Mouse (Mus musculus): ENCODE results near the gene Nmnat2. TPM values are rescaled to one million over a fixed set of nuclear protein-coding genes. Genes with fewer than 3 reads are reported as not detected.

Gene Nmnat2
- total RNA-seq (2021) = 1 to 10 TPM; 4.2 to 4.5 TPM
- long read RNA-seq, experiment 1, partial matches to known transcripts = 0 of 3 reads
- long read RNA-seq, experiment 1, other reads (novel, unspliced or antisense) = 3 of 3 reads
- long read RNA-seq, experiment 2, partial matches to known transcripts = 1 of 4 reads
- long read RNA-seq, experiment 2, other reads (novel, unspliced or antisense) = 3 of 4 reads

DNA sequence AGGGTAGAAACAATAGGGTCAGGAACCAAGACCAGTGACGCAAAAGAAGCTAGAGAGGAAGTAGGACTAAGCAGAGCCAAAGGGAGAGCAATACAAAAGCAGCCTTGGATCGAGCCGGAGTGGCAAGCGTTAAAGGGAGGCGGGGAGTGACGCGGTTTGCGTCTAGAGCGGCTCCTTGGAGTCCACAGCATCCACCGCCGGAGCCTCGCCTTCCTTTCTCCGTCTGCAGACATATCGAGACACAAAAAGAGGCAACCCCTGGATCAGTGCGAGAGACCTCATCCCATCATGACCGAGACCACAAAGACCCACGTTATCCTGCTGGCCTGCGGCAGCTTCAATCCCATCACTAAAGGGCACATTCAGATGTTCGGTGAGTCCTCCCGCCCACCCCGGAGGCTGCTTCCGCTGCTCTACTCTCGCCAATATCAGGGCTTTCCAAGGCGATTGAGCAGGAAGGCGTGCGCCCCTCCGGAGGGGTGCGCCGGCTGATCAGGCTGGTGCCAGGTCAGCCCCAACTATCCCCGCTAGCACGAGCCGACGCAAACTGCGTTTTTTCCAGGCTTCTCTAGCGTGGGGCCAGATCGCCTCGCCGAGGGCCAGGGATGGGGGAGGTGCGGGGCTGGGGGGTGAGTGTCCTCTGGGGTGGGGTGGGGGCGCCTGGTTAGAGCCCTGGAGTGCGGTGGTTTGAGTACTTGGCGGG is at the start of gene Nmnat2:
Gene Nmnat2 (plus strand): TSS at position 173 of the 703 bp plus-strand sequence.
- no peak for DNase-seq (ENCODE audit: low spot score in 2 of 2)

DNA sequence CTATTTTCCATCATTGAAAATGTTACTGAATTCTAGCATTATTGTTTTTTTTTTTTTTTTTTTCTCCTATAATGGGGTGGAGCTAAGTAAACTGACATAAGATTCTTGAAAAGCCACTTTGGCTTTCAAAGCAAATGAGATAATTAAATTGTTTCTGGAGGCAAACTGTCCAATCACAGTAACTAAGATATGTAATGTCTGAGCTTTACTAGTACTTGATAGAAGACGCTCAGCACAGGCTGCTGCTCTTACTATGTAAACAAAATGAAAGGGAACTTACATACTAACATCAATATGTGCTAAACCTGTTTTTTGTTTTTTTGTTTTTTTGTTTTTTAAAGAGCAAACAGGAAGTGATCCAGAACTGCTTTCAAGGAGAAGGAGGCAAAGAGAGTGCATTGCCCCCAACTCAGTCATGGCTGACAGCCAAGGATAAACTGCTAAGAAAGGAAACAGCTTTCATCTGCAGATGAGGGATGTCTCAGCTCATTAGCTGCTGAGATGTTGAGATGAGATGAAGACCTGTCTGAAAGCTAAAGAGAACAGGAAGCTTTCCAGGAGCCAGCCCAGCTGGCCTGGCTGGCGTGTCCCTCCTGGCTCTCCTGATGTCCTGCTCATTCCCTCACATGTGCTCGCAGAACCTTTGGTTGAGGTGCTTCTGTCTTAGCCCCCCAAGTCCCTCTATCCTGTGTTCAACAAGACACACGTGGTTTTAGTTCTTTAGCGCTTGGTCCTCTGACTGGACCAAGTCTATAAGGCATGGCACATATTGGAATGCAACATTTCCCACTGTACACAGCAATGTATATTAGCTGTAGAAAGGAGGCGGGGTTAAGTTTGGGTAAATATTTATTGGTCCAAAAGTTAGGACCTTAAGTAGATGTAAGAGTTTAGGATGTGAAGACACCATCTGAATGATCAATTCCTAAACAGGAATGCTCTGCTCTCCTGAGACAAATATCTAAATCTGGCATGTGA is 41.0 kb upstream of the Nmnat2 start:
- no peak for DNase-seq (ENCODE audit: low spot score in 2 of 2)

DNA sequence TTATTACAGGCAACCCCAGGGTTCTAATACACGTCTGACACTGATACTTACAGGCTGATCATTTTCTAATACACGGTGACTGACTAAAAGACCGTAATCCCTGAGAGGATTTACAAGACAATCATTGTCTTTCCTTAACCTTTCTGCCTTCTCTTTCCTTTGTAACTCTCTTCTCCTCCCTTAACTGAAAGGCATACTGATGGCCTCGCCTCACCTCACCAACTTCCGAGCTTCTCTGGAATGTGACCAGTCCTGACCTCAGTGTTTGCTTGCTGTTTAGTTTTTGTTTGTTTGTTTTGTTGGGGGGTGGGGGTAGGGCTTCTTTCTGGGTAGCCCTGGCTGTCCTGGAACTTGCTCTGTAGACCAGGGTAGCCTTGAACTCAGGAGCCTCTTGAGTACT is 39.0 kb upstream of the Nmnat2 start:
- DNase-seq (ENCODE audit: low spot score in 2 of 2) = no peak

DNA sequence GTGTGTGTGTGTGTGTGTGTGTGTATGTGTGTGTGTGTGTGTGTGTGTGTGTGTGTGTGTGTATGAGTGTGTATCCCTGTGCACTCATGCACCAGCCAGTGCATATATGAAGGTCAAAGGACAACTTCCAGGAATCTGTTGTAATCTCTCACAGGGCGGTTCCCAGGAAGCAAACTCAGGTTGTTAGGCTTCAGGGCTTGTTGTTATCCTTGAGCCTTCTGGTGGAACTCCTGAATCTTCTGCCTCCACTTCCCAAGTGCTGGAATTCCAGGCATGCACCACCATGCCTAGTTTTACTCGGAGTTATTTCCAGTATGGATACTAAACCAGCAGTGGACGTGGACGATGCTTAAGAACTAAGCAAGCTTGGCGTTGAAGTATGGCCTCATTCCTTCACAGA is 37.9 kb upstream of the Nmnat2 start:
- DNase-seq (ENCODE audit: low spot score in 2 of 2) = no peak

DNA sequence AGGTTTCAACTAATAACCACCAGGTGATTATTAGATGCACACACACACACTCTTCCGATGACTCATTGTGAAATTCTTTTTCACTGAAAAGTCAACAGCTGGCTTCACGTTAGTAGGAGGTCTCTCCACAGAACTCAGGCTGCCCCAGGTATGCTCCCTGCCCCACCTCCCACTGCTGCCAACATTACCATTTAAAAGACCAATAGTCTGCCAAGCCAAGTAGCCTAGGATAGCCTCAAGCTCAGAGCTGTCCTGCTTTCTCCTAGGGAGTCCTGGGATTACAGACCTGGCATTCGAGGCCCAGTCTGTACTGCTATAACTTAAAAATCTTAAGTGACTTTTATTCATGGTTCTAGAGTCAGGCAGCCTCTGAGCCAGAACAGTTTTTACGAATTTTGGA is 37.2 kb upstream of the Nmnat2 start:
- DNase-seq (ENCODE audit: low spot score in 2 of 2) = no peak

DNA sequence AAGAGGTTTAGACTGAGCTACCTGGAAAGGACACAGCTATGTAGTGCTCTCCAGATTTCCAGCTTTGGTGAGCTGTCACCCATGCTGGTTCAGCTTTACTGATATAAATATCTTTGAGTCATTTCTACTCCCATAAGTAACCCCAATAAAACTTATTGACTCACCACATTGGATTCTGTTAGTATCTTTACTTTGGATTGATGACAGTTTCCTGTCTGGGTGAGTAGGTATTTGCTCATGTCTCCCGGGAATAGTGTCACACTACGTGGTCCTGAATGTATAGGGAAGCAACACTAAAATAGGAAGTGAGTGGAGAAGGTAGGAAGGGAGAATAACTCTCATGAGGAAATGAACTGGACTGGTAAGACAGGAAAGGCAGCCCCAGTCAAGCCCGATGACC is 33.0 kb upstream of the Nmnat2 start:
- no peak for DNase-seq (ENCODE audit: low spot score in 2 of 2)

DNA sequence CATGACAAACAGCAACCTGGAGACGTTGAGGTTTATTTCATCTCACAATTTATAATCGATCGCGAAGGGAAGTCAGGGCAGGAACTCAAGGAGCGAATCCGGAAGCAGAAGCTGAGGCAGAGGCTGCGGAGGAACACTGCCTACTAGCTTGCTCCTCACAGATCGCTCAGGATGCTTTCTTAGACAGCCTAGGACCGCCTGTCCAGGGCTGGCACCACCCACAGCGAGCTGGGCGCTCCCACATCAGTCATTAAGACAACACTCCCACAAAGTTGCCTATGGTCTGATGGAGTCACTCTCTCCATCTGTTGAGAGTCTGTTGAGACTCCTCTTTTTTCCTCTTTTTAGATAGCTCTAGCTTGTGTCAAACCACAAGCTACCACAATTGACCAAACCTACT is 20.8 kb upstream of the Nmnat2 start:
- DNase-seq (ENCODE audit: low spot score in 2 of 2) = no peak

DNA sequence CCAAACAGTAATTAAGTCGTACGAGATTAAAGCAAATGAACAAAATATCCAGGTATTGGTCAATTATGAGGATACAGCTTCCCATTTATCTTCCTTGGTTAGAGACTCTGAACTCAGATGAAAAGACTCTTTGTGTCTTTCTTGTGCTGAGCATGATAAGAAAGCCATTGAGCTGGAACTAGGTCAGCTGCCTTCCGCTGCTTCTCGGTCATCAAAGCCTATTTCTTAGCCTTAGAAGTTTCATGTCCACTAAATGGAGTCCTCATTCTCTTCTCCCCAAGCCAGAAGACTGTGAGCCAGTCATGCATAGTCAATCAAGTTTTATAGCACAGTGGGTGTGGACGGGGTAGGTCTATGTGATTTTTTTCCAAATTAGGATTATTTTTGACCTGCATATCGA is 19.3 kb upstream of the Nmnat2 start:
- DNase-seq (ENCODE audit: low spot score in 2 of 2) = no peak

DNA sequence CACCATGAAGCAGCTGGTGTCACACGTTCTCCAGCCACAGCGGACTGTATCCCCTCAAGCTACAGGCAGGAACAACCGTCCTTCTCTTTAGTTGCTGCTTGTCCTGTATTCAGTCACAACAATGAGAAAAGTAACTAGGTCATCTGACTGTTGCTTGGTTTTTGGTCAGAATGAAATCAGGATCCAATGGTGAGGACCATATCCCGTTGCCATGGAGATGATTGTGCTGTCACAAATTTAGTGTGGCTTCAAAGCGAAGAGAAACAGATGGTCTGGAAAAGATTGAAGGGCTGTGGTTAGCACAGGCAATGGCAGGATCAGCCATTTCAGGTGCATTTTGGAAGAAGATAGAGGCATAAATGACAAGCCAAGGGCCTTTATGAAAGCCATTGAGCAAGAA is 18.4 kb upstream of the Nmnat2 start:
- no peak for DNase-seq (ENCODE audit: low spot score in 2 of 2)

DNA sequence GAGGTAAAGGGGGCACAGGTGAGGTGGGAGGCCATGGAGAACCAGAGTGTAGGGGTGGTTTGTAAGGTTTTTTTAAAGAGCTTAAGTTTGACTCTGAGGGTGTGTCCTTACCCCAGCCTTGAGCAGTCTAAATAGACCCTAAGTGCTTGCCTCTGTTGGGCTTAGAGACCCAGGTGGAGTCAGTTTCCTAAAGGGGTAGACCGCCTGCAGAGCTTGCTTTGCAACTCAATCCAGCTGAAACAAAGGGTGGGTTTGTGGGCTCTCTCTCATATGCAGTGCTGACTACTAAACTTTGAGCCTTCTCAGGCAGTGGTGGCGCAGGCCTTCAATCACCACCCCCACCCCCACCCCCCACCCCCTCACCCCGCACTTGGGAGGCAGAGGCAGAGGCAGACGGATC is 11.8 kb upstream of the Nmnat2 start:
- DNase-seq (ENCODE audit: low spot score in 2 of 2) = no peak

DNA sequence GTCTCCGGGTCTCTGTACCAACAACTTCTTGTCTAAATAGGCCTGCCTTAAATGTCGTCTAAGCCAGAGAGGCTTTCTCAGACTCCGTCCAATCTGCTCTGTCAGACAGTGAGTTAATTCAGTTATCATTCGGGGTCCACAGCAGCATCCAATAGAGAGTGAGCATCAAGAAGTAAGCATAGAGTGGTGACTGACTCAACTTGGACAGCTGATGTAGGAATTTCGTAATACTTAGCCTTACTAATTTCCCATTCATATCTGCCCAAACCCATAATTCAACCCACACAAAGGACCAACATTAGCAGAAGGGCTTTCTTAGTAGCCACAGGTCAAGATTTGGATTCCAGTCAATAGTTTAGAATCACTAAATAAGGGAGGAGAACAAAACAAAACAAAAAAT is 626 bp upstream of the Nmnat2 start:
- no peak for DNase-seq (ENCODE audit: low spot score in 2 of 2)

DNA sequence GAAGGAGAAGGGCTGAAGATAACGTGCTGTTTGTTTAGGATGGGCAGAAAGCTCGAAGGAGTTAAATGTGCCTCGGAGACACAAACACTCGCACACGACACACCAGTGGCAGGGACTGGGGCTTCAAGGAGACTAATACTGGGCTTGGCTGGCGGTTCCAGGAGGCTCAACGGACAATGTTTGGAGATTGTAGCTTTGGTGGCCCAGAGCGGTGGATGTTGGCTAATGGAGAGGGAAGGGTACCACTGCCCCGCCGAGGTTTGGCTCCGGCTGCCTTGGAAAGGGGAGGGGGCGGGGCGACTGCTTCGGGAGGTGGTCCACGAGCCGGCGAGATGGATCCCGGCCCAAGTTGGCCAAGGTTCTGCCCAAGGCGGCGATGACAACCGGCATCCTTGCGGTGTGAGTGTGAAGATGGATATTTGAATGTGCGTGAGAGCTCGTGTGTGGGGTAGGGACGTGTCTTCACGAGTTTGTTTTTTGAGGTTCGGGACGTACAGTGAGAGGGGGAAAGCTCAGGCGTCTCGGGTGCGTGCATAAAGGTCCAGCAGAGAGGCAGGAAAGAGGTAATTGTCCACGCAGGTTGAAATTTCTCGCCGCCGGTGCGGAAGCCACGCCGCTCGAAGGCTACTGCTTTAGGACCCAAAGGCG is 895 bp downstream of the Nmnat2 start:
- DNase-seq (ENCODE audit: low spot score in 2 of 2) = no peak

DNA sequence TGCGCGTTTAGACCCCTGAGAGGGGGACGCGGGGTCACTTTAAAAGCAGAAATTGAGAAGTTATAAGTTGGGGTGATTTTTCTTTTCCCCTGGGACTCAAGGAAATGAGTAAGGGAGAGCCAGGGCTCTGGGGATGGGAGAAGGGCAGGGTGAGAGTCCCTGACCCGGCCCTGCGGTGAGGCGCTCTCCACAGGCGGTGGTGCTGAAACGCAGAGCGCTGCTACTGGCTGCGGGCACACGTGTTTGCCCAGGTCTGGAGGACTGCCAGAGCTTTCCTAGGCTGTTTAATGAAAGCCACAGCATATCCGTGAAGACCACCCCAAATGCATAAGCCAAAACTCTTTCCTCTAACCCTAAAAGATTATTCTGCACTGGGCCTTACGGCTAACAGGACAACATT is 1.4 kb downstream of the Nmnat2 start:
- peak; percentile 15 to 18 for DNase-seq (ENCODE audit: low spot score in 2 of 2)

DNA sequence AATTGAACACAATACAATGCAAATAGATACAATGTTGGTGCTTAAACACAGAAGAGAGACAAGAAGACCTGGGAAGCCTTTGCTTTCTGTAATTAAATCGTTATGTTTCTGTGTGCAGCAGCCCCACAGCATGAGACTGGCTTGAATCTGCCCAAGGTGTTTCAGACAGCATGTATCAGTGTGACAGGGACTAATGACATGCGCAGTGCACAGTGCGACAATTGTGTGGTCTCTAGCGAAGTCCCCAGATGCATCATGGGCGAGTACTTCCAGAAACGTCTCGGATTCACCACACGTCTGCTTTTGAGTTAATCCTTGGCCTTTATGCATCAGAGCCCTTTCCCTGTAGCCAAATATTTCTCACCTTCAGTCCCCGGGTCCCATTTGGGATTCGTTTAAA is 9.6 kb downstream of the Nmnat2 start:
- DNase-seq (ENCODE audit: low spot score in 2 of 2) = no peak

DNA sequence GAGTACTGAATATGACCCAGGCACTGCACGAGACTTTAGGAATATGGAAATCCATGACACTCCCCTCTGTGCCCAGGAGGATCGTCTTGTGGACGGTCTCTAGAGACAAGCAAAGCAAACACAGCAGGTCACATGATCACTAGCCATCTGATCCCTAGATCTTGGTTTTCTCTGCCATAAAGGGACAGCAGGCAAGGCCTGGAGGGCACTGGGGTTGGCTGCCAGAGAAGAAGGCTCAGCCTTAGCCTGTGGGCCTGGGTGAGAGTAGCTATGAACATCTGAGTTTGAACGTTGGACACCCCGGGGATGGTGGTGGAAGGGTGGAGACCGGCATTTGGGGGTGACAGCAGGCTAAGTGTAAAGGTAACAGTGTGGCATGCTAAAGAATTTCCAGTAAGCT is 11.4 kb downstream of the Nmnat2 start:
- DNase-seq (ENCODE audit: low spot score in 2 of 2) = no peak

DNA sequence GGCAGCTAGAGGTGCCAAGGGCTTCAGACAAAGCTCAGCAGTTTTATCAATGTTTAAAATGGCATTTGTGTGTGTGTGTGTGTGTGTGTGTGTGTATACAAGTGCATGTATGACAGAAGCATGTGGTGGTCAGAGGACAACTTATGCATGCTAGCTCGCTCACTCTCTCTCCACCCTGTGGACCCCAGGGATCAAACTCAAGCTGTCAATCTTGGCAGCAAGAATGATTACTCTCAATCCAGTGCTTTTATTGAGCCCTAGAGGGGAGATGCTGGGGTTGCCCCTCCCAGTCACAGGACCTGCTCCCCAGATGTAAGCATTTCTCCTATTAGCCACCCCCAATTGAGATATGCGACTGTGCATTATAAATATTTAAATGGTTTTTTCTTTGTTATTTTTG is 11.9 kb downstream of the Nmnat2 start:
- no peak for DNase-seq (ENCODE audit: low spot score in 2 of 2)

DNA sequence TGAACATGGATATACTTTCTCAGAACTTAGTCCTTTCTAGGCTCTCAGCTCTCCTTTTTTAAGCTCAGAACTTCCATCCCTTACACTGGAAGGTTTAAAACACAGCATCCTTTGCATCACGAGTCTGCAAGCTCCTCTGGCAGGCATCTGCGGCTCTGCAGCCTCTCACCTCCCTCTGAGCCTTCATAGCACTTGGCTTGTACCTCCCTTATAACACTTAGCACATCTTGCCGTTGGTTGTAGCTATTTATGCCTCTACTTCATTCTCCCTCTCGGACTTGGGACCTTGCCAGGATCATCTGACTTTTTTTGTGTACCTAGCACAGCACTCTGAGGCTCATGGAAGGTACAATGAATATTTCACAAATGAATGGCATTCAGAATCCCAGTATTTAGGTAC is 14.3 kb downstream of the Nmnat2 start:
- no peak for DNase-seq (ENCODE audit: low spot score in 2 of 2)

DNA sequence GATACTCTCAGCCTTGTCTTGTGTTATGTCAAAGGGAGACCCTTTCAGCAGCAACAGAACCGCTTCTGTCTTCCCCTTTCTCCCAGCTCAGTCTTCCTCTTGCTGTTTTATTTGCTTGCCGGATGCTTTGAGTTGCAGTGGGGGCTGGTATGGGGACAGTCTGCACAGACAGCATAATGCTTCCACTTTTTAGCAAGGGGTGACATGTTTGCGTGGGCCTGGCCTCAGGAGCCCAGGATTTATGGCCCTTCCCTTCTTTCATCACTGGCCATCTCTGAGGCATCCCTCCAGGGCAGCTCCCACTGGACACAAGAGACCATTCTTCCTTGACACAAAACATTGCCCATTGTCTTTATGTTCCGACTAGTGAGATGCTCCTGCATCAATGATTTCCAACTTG is 18.2 kb downstream of the Nmnat2 start:
- DNase-seq (ENCODE audit: low spot score in 2 of 2) = no peak

DNA sequence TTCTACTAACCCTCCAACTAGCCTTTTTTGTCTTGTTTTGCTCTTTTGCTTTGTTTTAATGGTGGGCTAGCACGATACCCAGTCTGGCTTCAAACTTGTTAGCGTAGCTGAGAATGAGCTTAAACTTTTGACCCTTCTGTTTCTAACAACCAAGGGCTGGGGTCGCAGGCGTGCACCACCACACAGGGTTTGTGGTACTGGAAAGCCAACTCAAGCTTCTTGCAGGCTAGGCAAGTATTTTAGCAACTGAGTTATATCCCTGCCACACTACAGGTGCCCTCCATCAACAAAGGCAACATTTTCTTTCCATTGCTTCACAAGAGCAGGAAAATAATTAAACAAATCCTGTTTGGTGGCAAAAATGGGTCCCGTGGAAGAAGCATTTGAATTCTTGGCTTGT is 18.6 kb downstream of the Nmnat2 start:
- no peak for DNase-seq (ENCODE audit: low spot score in 2 of 2)

DNA sequence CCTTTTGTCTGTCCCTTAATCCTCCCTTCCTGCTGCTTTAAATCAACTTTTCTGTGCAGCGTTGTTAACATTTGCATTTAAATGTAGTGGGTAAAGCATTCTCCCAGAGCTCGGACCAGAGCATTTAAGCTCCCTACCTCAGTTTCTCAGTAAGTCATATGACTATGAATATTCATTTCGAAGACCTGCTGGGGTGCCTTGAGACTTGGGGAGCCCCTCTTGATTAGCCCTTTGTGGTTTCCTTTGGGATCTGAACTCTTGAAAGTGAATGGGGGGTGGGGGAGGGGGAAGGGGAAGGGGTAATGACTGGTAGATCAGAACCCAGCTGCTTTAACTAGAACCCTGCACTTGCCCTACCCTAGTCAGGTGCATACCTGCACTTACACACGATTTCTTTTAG is 19.1 kb downstream of the Nmnat2 start:
- no peak for DNase-seq (ENCODE audit: low spot score in 2 of 2)

DNA sequence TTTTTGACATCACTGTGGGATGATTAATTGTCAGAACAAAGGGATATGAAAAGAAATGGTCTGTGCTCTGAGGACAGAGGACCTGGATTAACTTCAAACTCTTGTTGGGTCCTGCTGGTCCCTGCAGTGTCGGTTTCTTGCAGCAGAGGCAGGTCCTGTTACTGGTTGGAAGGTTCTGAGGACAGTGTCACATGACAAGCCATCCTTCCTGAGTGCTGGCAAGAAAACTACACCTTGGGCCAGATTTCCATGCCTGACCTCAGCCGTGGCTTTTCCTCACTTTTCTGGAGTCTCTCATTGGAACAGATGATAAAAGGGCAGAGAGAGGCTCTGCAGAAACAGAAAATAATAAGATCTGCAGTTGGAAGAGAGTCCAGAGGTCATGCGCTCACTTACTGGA is 20.4 kb downstream of the Nmnat2 start:
- no peak for DNase-seq (ENCODE audit: low spot score in 2 of 2)

DNA sequence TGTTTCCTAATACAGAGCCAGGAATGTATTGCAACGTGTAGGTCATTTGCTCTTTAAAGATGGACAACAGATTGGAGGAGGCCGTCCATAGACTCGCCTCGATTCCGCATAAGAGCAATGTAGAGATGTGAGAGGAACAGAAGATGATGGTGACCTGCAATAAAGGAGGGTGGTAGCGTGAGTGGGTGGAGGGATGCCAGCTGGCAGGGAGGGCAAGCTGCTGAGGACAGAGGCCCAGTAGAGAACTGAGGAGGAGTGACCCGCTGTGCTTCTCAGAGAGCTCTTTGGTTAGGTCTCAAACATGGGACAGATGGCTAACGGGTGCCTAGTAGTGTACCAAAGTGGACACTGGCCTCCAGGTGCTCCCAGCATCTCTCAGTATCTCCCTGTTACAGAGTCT is 23.9 kb downstream of the Nmnat2 start:
- no peak for DNase-seq (ENCODE audit: low spot score in 2 of 2)

Data from adrenal gland, postnatal 4 days (tissue).